Mouse (Mus musculus) forebrain, postnatal 0 days (tissue): ENCODE results near the gene Otub1. TPM values are rescaled to one million over a fixed set of nuclear protein-coding genes. Genes with fewer than 3 reads are reported as not detected.

ENCODE experiments used
- ATAC-seq: fragments of 200-750 bp; cut with Nextera tagmentation; 2 replicates; pipeline ENCODE4 v1.8.0; 2017; ENCODE audit warnings: mild to moderate bottlenecking, moderate library complexity
- DNase-seq: peaks from one replicate; pipeline ENCODE4 v3.0.0-alpha.2; 2015
- H3K27ac ChIP-seq: fragments of 300-500 bp; sonication (generic); 2 replicates; pipeline ENCODE4 v1.5.1; 2014; ENCODE audit warnings: low read depth, mild to moderate bottlenecking, antibody characterized with exemption, low read length, moderate library complexity, mixed read lengths
- H3K27me3 ChIP-seq: fragments of 300-500 bp; sonication (generic); 2 replicates; pipeline ENCODE4 v1.6.1; 2014; ENCODE audit warnings: mild to moderate bottlenecking, low read length, mixed read lengths; ENCODE audit not compliant: insufficient read depth
- H3K36me3 ChIP-seq: fragments of 300-500 bp; sonication (generic); 2 replicates; pipeline ENCODE4 v1.6.1; 2014; ENCODE audit warnings: mild to moderate bottlenecking, moderate library complexity; ENCODE audit not compliant: insufficient read depth
- H3K4me1 ChIP-seq: fragments of 300-500 bp; sonication (generic); 2 replicates; pipeline ENCODE4 v1.6.1; 2014; ENCODE audit warnings: antibody characterized with exemption; ENCODE audit not compliant: insufficient read depth
- H3K4me2 ChIP-seq: fragments of 300-500 bp; sonication (generic); 2 replicates; pipeline ENCODE4 v1.6.1; 2014; ENCODE audit warnings: low read depth, mild to moderate bottlenecking, moderate library complexity
- H3K4me3 ChIP-seq: fragments of 300-500 bp; sonication (generic); 2 replicates; pipeline ENCODE4 v1.5.1; 2014; ENCODE audit warnings: low read depth, low read length, mixed read lengths
- H3K9ac ChIP-seq: fragments of 300-500 bp; sonication (generic); 2 replicates; pipeline ENCODE4 v1.6.1; 2014; ENCODE audit warnings: mild to moderate bottlenecking
- H3K9me3 ChIP-seq: fragments of 300-500 bp; sonication (generic); 2 replicates; pipeline ENCODE4 v1.6.1; 2016; ENCODE audit warnings: low read length
- CTCF ChIP-seq: sonication (generic); IDR thresholded peaks from 2 replicates; pipeline ENCODE4 v1.5.1; 2016; ENCODE audit warnings: antibody characterized with exemption, control low read depth, low read depth
- WGBS: fragments of 180-500 bp; shearing (Covaris S2); extraction: QIAGEN DNeasy Blood & Tissue Kit; methylation state at CpG from one replicate; pipeline ENCODE4 v1.1.7; 2014; 5-methylcytosine and 5-hydroxymethylcytosine counted together
- polyA plus RNA-seq: library from polyadenylated mRNA; unstranded; fragments of >200 nt; fragmentation: Nextera tagmentation; extraction: Ambion mirVana; gene quantifications from 2 replicates; pipeline ENCODE4 v1.2.1, GENCODE M21; 2015
- total RNA-seq: library from RNA; depleted of rRNA; stranded (reverse); fragments of >200 nt; gene quantifications from 2 replicates; pipeline ENCODE4 v1.2.3, GENCODE M21; 2014

Otub1 gene
- total and polyA plus RNA-seq, 2 experiments from 2014 or later: 252 to 286 TPM

- TF ChIP-seq CTCF: 0 out of 2 replicates have a peak, but pooled peaks have one; percentile 28
- Histone ChIP-seq H3K4me2 (no peak overlapping the region), H3K27me3 (no peaks in the 10 kb centered on the region), H3K36me3 (peaks cover 11% of the 10 kb centered on the region), H3K9me3 (no peaks in the 10 kb centered on the region), H3K4me3 (no peak overlapping the region), H3K27ac (no peak overlapping the region), H3K9ac (no peak overlapping the region), H3K4me1 (peaks cover 4% of the 10 kb centered on the region; the same call in 1 of the 2 replicates)
- WGBS: 89% methylated on average over 7 of the region's 7 CpGs
- ATAC-seq (no peak), DNase-seq (no peak)
Observed at GRCm38 (mm10) chr19:7209907-7210646, 4.0 kb upstream of the Otub1 start.

GRCm38 (mm10) chr19:7205326-7205725 lies 790 bp downstream of the Otub1 start:
- Histone ChIP-seq H3K27ac (peak overlapping the region; percentile 94; the same call in 1 of the 2 replicates), H3K27me3 (no peaks in the 10 kb centered on the region), H3K9me3 (no peaks in the 10 kb centered on the region), H3K4me2 (peak overlapping the region; percentile 67), H3K9ac (peak overlapping the region; percentile 80), H3K4me3 (peak overlapping the region; percentile 92), H3K4me1 (peaks cover 8% of the 10 kb centered on the region; the same call in 1 of the 2 replicates), H3K36me3 (peaks cover 30% of the 10 kb centered on the region)
- ATAC-seq: no peak
- TF ChIP-seq CTCF: no peak
- 28% methylated on average over 7 of the region's 7 CpGs for WGBS
- DNase-seq: no peak

GRCm38 (mm10) chr19:7204898-7205297 lies 1.2 kb downstream of the Otub1 start:
- Histone ChIP-seq H3K4me2 (peak overlapping the region; percentile 67), H3K27me3 (no peaks in the 10 kb centered on the region), H3K27ac (no peak overlapping the region), H3K9me3 (no peaks in the 10 kb centered on the region), H3K9ac (peak overlapping the region; percentile 80; the same call in 1 of the 2 replicates), H3K4me3 (peak overlapping the region; percentile 92), H3K4me1 (peaks cover 8% of the 10 kb centered on the region; the same call in 1 of the 2 replicates), H3K36me3 (peaks cover 34% of the 10 kb centered on the region)
- no peak for DNase-seq
- TF ChIP-seq CTCF: no peak
- WGBS: 71% methylated on average over 2 of the region's 2 CpGs
- ATAC-seq: no peak

- H3K36me3 ChIP-seq: peaks cover 61% of the 10 kb centered on the region
Observed at GRCm38 (mm10) chr19:7200427-7200826, 5.7 kb downstream of the Otub1 start.

GRCm38 (mm10) chr19:7199089-7199488 lies 7.0 kb downstream of the Otub1 start:
- Histone ChIP-seq H3K9ac (no peak overlapping the region), H3K4me3 (no peak overlapping the region), H3K9me3 (no peaks in the 10 kb centered on the region), H3K27me3 (no peaks in the 10 kb centered on the region), H3K36me3 (peaks cover 61% of the 10 kb centered on the region), H3K4me2 (no peak overlapping the region), H3K27ac (no peak overlapping the region), H3K4me1 (no peaks in the 10 kb centered on the region)
- WGBS: 96% methylated on average over 13 of the region's 13 CpGs
- ATAC-seq: no peak
- DNase-seq: no peak
- no peak for TF ChIP-seq CTCF

More at GRCm38 (mm10) chr19:7200427-7200826, 5.7 kb downstream of the Otub1 start:
- H3K9ac ChIP-seq: no peak overlapping the region
- no peaks in the 10 kb centered on the region for H3K9me3 ChIP-seq
- H3K27me3 ChIP-seq: no peaks in the 10 kb centered on the region
- no peak overlapping the region for H3K27ac ChIP-seq
- no peak overlapping the region for H3K4me2 ChIP-seq
- H3K4me3 ChIP-seq: no peak overlapping the region
- no peak for DNase-seq
- peaks cover 7% of the 10 kb centered on the region; the same call in 1 of the 2 replicates for H3K4me1 ChIP-seq
- TF ChIP-seq CTCF: no peak
- no peak for ATAC-seq
- 54% methylated on average over 1 of the region's 1 CpGs for WGBS

- Histone ChIP-seq H3K36me3 (peaks cover 48% of the 10 kb centered on the region), H3K9me3 (no peaks in the 10 kb centered on the region), H3K4me2 (no peak overlapping the region), H3K9ac (no peak overlapping the region), H3K4me1 (0 out of 2 replicates have a peak, but pooled peaks cover 5% of the 10 kb centered on the region), H3K27me3 (no peaks in the 10 kb centered on the region), H3K27ac (no peak overlapping the region), H3K4me3 (no peak overlapping the region)
- no peak for DNase-seq
- peak; percentile 24; the same call in 1 of the 2 replicates for ATAC-seq
- 70% methylated on average over 9 of the region's 9 CpGs for WGBS
- TF ChIP-seq CTCF: no peak
Observed at GRCm38 (mm10) chr19:7197445-7197844, 8.7 kb downstream of the Otub1 start.

- TF ChIP-seq CTCF: no peak
- Histone ChIP-seq H3K4me1 (0 out of 2 replicates have a peak, but pooled peaks cover 5% of the 10 kb centered on the region), H3K36me3 (peaks cover 45% of the 10 kb centered on the region), H3K4me3 (no peak overlapping the region), H3K9ac (no peak overlapping the region), H3K9me3 (no peaks in the 10 kb centered on the region), H3K4me2 (no peak overlapping the region), H3K27me3 (no peaks in the 10 kb centered on the region), H3K27ac (no peak overlapping the region)
- ATAC-seq (no peak), DNase-seq (no peak)
- WGBS: 15% methylated on average over 17 of the region's 17 CpGs
Observed at GRCm38 (mm10) chr19:7196741-7197270, 9.3 kb downstream of the Otub1 start.
